Mouse (Mus musculus) 3T3-L1 (cell line): ENCODE data around the gene Ocln.
A peak's percentile ranks its signal among the peaks of the same experiment; 100 is the strongest.

ENCODE experiments used
- DNase-seq: peaks from one replicate; pipeline ENCODE4 v3.0.0-alpha.2; 2015; ENCODE audit warnings: low read depth, low spot score

Gene Ocln

GRCm38 (mm10) chr13:100552369-100553041 is at the start of gene Ocln:
Gene Ocln, minus strand, starts transcription at chr13:100552718.
- DNase-seq = no peak

DNA sequence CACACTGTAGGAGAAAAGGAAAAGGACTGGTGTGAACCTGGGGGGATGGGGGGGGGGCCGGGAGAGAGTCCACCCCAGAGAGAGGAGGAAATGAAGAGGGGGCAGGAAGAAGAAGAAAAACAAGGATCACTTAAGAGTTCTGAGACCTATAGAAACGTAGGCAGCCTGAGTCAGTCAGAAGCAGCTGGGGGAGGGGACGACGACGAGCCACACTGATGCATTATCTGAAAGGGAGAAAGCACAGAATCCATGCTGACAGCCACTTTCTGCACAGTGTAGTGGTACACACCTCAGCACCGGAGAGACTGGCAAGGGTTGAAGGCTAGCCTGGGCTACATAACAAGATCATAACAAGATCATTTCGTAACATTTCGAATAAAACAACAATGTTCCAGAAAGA is 48.5 kb upstream of the Ocln start:
- DNase-seq = no peak

GRCm38 (mm10) chr13:100600317-100600716 is 47.8 kb upstream of the Ocln start:
- DNase-seq = no peak

- no peak for DNase-seq
Measured at GRCm38 (mm10) chr13:100597284-100597683, 44.8 kb upstream of the Ocln start.

DNA sequence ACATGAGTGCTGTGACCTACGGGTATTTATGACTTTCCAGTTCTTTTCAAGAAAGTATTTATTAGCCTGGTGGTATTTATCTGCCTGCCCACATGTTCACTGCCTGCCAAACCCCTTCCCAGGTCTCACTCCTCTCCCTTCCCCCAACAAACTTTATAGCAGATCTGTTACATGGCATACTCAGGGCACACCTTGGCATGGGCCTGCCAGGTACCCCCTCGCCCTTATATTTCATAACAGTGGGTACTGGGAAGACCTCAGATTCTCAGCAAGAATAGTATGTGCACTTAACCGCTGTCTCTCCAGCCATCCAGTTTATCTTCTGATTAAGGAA is 43.0 kb upstream of the Ocln start:
- DNase-seq = no peak

GRCm38 (mm10) chr13:100594838-100595551 is 42.5 kb upstream of the Ocln start:
- DNase-seq = no peak

GRCm38 (mm10) chr13:100594041-100594792 is 41.7 kb upstream of the Ocln start:
- DNase-seq = no peak

DNA sequence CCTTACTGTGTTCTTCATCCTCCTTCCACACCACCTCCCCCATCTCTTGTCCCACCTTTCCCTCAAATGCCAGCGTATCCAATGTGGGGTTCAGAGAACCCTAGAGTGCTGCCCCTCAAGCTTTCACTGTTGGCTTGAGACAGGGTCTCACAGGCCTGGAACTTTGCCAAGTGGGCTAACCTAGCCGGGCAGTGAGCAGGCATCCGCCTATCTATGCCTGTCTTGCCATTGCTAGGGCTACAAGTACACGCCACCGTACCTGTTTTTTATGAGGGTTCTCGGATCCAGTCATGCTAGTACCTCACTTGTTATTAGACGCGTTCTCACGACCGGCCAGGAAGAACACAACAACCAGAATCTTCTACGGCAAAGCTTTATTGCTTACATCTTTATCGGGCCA is 36.1 kb upstream of the Ocln start:
- DNase-seq = no peak

DNA sequence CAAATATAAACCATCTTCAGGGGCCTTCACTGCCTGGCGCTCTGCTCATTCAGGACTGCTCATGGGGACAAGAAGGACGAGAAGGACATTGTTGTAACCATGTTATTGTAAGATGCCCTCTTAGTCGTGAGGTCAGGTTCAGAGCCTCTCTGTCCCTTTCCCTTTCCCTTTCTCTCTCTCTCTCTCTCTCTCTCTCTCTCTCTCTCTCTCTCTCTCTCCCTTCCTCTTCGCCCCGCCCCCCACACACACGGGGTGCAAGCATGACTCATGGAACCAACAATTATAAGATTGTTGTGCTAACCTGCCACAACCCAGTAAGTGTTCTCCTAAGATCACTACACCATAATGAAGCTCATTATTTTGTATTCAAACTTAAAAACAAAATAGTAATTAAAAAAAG is 29.6 kb upstream of the Ocln start:
- peak; percentile 18 for DNase-seq

- DNase-seq = peak; percentile 51
Measured at GRCm38 (mm10) chr13:100581701-100582100, 29.2 kb upstream of the Ocln start.

DNA sequence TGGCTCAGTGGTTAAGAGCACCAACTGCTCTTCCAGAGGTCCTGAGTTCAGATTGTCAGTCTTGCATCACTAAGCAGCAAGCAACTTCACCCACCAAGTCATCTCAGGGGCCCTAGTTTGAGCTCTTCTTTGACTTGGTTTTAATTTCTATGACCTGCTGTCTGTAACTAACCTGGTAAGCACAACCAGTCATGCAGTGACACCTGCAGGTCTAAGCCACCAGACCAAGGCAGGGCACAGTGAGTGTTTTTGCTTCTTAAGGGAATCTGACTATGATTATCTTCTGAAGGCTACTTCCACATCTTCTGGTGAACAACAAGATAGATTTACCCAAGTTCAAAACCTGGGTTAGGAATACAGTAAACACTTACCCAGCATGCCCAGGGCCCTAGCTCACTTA is 27.4 kb upstream of the Ocln start:
- no peak for DNase-seq

GRCm38 (mm10) chr13:100579220-100579619 is 26.7 kb upstream of the Ocln start:
- no peak for DNase-seq

GRCm38 (mm10) chr13:100575950-100576349 is 23.4 kb upstream of the Ocln start:
- no peak for DNase-seq

DNA sequence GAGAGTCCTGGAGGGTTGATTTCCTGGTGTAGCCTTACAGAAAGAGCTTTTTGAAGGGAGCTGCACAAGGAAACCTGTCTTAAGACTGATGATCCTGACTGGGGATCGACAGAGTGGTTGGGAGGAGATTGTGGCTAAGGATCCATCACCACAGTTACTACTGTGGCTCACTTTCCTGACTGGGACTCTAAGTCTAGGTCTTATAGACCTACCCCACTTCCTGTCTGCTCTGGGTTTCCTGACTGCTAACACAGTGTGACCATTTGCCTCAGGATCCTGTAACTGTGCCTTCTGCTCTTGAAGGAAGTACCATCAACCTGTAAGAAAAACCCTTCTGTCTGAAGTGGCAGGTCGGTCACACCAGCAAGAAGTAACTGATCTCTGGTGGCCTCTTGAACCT is 18.2 kb upstream of the Ocln start:
- no peak for DNase-seq

- DNase-seq = no peak
Measured at GRCm38 (mm10) chr13:100568359-100568758, 15.8 kb upstream of the Ocln start.

- DNase-seq = no peak
Measured at GRCm38 (mm10) chr13:100559449-100559848, 6.9 kb upstream of the Ocln start.

DNA sequence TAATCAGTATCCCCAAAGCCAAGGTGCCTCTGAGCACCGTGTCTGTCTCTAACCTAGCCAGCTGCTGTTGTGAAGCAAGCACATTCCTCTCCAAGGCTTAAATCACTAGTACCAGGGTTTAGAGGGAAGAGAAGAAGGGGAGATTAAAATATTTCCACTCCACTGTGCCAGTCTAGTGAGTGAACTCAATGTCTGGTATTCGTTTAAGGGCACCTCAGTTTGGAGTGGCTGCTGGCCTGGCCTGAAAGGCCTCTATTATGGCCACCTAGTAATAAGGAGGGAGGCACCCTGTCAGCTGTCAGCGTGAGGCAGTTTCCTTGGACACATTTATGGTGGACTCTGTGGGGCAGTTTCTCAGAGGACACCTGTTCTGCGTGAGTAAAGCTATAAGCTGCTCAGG is 4.5 kb upstream of the Ocln start:
- DNase-seq = no peak

DNA sequence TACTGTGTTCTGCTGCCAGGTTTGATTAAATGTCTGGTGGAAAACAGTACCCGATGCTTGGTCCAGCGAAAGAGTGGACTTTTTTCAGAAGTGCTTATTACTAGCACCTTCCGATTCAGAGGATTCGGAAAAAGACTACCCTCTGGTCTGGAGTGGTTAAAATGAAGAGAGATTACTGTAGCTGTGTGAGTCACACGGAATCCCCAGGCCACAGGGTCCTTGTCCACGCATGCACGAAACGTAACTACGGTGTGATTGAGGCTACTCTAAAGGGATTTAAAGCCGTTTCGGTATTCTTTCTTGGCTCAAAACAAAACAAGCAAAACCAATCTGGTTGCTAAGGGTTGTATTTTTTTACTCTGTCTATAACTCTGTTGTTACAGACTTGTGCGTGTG is 522 bp upstream of the Ocln start:
- no peak for DNase-seq

DNA sequence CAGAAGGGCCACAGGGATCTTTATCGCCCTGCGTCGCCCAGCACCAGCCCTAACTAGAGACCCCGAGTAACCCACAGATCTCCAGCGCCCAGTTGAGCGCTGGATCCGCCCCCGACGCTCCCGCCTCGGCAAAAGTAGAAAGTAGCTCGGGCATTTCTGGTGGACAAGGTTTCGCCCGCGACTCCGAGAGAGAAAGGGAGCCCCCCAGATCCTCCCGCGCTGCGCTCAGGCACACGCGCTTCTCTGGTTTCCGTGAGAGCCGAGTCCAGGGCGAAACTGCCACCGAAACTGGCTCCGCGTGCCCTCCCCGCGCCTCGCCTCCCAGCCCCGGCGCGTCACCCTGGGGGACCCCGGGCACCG is 529 bp downstream of the Ocln start:
- no peak for DNase-seq

- no peak for DNase-seq
Measured at GRCm38 (mm10) chr13:100551371-100552008, 1.0 kb downstream of the Ocln start.

- no peak for DNase-seq
Measured at GRCm38 (mm10) chr13:100547269-100547668, 5.2 kb downstream of the Ocln start.

DNA sequence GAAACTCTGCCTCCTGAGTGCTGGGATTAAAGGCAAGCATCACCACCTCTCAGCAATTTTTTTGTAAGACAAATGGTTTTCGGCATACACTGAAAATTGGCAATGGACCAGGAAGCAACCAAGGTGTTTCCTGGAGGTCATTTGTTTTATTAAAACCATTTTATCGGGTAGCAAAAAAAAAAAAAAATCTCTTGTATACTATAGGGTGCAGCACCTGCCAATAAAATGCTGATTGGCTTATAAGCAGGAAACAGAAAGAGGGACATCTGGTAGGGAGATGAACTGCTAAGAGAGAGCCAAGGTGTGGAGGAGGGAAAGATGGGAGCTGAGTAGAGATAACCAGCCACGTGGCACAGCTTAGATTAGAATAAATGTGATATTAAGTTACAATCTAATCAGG is 7.0 kb downstream of the Ocln start:
- no peak for DNase-seq
